Mouse (Mus musculus): ENCODE measurements around the gene Klhl31. TPM values are rescaled to one million over a fixed set of nuclear protein-coding genes. Genes with fewer than 3 reads are reported as not detected.

Gene Klhl31
- polyA plus RNA-seq, 1 experiment from 2014 or later, result 0.05 TPM

DNA sequence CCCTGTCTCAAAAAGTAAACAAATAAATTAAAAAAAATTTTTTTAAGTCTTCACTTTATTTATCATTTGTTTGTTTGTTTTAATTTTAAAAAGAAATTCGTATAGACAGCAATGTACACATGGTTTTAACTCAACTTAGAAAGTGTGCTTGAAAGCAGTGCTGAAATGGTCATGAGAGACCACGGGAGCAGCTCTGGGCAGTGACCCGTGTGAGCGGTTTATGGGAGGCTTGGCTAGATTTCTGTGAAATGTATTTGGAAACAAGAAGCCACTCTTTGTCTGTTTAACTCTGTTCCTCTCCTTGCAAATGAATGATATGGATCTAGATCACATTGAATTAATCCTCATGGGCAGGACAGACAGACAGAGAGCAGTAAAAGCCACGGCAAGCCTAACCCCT is 59.3 kb downstream of the Klhl31 start:
- no peak overlapping the region for H3K4me3 ChIP-seq (ENCODE audit: low read depth, low read length)
- H3K9me3 ChIP-seq (replicated peaks; ENCODE audit: control insufficient read depth, low read length), result no peaks in the 10 kb centered on the region
- DNase-seq (ENCODE audit: low spot score), result no peak
- no peaks in the 10 kb centered on the region for H3K36me3 ChIP-seq (ENCODE audit: control insufficient read depth, insufficient read depth, low read length)
- ATAC-seq, result no peak
- no peak overlapping the region for H3K27ac ChIP-seq (ENCODE audit: low read depth, low read length)
- H3K9ac ChIP-seq (ENCODE audit: low read length), result no peak overlapping the region
- no peak overlapping the region for H3K4me2 ChIP-seq (ENCODE audit: low read length)
- WGBS, result 86% methylated on average over 5 of the region's 5 CpGs
- H3K4me1 ChIP-seq (ENCODE audit: control insufficient read depth, insufficient read depth, low read length), result no peaks in the 10 kb centered on the region
- no peaks in the 10 kb centered on the region for H3K27me3 ChIP-seq (replicated peaks; ENCODE audit: control insufficient read depth, insufficient read depth, low read length)

DNA sequence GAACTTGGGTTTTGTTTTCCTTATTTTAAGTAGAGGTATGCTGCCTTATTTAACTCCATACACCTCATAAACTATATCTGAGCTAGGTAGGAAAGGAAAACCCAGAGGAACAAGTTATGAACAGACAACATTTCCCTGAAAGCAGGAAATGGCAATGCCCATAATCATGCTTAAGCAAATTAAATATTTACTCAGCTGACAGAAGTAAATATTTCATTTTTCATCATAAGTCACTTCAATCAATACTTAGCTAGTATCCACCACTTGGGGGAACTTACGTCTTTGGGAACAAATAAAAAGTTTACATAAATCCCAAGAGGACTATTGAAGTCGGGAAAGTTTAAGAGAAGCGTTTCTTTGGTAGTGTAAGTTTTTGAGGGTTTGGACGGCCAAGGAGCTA is 67.2 kb downstream of the Klhl31 start:
- Histone ChIP-seq H3K27me3 (replicated peaks; ENCODE audit: control insufficient read depth, insufficient read depth, low read length) (no peaks in the 10 kb centered on the region), H3K9me3 (replicated peaks; ENCODE audit: control insufficient read depth, low read length) (no peaks in the 10 kb centered on the region), H3K4me3 (ENCODE audit: low read depth, low read length) (no peak overlapping the region), H3K4me2 (ENCODE audit: low read length) (no peak overlapping the region), H3K27ac (ENCODE audit: low read depth, low read length) (no peak overlapping the region), H3K9ac (ENCODE audit: low read length) (no peak overlapping the region), H3K4me1 (ENCODE audit: control insufficient read depth, insufficient read depth, low read length) (no peaks in the 10 kb centered on the region), H3K36me3 (ENCODE audit: control insufficient read depth, insufficient read depth, low read length) (no peaks in the 10 kb centered on the region)
- 94% methylated on average over 4 of the region's 4 CpGs for WGBS
- ATAC-seq (no peak), DNase-seq (ENCODE audit: low spot score) (no peak)

DNA sequence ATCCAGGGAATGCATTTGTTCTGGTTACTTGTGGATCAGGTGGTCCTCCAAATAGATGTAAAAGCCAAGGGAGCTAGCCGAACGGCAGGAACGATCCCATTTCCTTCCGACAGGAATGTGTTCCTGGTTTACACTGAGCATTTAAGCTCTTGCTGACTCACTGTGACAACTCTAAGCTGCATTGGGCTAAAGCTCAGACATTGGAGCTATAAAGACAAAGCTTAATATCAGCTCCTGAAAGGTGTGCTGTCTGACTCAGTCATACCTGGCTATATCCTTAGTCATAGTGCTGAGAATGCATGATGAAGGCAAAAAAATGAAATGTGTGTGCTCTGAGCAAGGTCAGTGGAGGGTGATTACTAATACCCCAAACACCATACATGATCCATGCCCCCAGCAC is 67.8 kb downstream of the Klhl31 start:
- no peaks in the 10 kb centered on the region for H3K4me1 ChIP-seq (ENCODE audit: control insufficient read depth, insufficient read depth, low read length)
- H3K36me3 ChIP-seq (ENCODE audit: control insufficient read depth, insufficient read depth, low read length), result no peaks in the 10 kb centered on the region
- WGBS, result 83% methylated on average over 4 of the region's 4 CpGs
- no peaks in the 10 kb centered on the region for H3K27me3 ChIP-seq (replicated peaks; ENCODE audit: control insufficient read depth, insufficient read depth, low read length)
- no peaks in the 10 kb centered on the region for H3K9me3 ChIP-seq (replicated peaks; ENCODE audit: control insufficient read depth, low read length)
- DNase-seq (ENCODE audit: low spot score) (no peak), ATAC-seq (no peak)
- H3K4me2 ChIP-seq (ENCODE audit: low read length), result no peak overlapping the region
- H3K27ac ChIP-seq (ENCODE audit: low read depth, low read length), result no peak overlapping the region
- no peak overlapping the region for H3K4me3 ChIP-seq (ENCODE audit: low read depth, low read length)
- H3K9ac ChIP-seq (ENCODE audit: low read length), result no peak overlapping the region

DNA sequence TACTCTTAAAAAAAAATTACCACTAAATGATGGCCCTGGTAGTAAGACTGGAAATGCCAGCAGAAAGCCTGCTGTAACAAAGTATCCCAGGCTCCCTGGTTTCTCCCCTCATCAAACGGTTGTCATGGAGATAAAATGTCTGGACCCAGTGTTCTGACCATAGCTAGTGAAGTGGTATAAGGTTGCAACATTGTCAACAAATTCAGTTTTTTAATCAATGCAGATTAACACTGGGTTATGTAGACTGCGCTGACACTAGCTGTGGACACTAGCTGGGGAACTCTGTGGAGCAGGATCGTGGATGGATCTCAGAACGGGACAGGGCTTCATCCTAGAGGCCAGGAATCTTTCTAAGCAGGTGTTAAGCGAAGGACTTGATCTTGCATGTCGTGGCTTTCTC is 70.2 kb downstream of the Klhl31 start:
- Histone ChIP-seq H3K4me1 (ENCODE audit: control insufficient read depth, insufficient read depth, low read length) (no peaks in the 10 kb centered on the region), H3K27me3 (replicated peaks; ENCODE audit: control insufficient read depth, insufficient read depth, low read length) (no peaks in the 10 kb centered on the region), H3K9ac (ENCODE audit: low read length) (no peak overlapping the region), H3K9me3 (replicated peaks; ENCODE audit: control insufficient read depth, low read length) (no peaks in the 10 kb centered on the region), H3K27ac (ENCODE audit: low read depth, low read length) (no peak overlapping the region), H3K4me3 (ENCODE audit: low read depth, low read length) (no peak overlapping the region), H3K4me2 (ENCODE audit: low read length) (no peak overlapping the region), H3K36me3 (ENCODE audit: control insufficient read depth, insufficient read depth, low read length) (no peaks in the 10 kb centered on the region)
- DNase-seq (ENCODE audit: low spot score), result no peak
- WGBS, result 85% methylated on average over 6 of the region's 6 CpGs
- ATAC-seq, result no peak

DNA sequence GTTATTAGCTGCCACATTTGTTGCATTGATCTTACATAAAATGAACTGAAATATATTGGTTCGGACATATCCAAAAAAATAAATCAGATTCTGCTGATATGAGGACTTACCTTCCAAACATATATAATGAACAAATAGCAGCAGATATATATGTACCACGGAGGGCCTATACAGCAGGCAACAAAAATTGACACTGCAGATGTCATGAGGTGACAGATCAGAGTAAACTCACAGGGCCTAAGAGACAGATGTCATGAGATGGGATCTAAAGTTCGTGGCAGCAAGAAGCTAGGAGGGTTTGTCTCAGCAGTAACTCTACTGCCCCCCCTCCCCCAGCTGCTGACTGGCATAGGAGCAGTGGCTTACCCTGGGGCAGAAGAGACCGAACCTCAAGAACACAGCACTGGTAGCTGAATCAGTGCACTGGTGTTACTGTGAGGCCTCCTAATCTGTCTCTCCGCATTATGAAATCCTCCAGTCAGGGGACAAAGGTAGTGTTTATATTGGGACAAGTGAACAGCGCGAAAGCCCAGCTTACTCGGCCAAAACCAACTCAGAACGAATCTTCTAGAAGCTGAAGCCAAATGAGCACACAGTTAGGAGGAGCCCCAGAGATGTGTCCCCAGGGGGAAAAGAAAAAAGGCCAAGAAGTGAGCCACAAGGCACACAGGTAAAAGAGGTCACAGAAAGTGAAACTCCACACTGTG is 71.3 kb downstream of the Klhl31 start:
- Histone ChIP-seq H3K4me1 (ENCODE audit: control insufficient read depth, insufficient read depth, low read length) (no peaks in the 10 kb centered on the region), H3K9me3 (replicated peaks; ENCODE audit: control insufficient read depth, low read length) (no peaks in the 10 kb centered on the region), H3K27ac (ENCODE audit: low read depth, low read length) (no peak overlapping the region), H3K9ac (ENCODE audit: low read length) (no peak overlapping the region), H3K27me3 (replicated peaks; ENCODE audit: control insufficient read depth, insufficient read depth, low read length) (no peaks in the 10 kb centered on the region), H3K4me3 (ENCODE audit: low read depth, low read length) (no peak overlapping the region), H3K36me3 (ENCODE audit: control insufficient read depth, insufficient read depth, low read length) (no peaks in the 10 kb centered on the region), H3K4me2 (ENCODE audit: low read length) (no peak overlapping the region)
- ATAC-seq, result no peak
- 79% methylated on average over 9 of the region's 9 CpGs for WGBS
- DNase-seq (ENCODE audit: low spot score), result no peak

DNA sequence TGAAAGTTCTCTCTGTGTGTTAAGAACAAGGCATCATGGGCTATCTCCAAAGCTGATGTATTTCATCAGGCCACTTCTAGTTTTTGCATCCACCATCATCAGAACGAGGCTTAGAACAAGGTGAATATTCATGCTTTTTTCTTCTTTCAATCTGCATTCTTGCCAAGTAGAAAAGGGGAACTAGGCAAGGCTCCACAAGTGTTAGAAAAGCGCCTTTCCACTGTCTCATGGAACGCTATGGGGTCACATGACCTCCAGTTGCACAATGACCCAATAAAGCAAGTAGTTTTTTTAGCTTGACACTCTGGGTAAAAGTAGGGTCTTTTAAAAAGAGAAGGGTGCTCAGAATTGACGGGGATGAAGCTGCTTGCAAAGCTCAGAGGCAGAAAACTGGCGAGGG is 72.7 kb downstream of the Klhl31 start:
- no peak overlapping the region for H3K27ac ChIP-seq (ENCODE audit: low read depth, low read length)
- H3K4me1 ChIP-seq (ENCODE audit: control insufficient read depth, insufficient read depth, low read length), result no peaks in the 10 kb centered on the region
- H3K4me2 ChIP-seq (ENCODE audit: low read length), result no peak overlapping the region
- no peak overlapping the region for H3K4me3 ChIP-seq (ENCODE audit: low read depth, low read length)
- ATAC-seq (no peak), DNase-seq (ENCODE audit: low spot score) (no peak)
- H3K27me3 ChIP-seq (replicated peaks; ENCODE audit: control insufficient read depth, insufficient read depth, low read length), result no peaks in the 10 kb centered on the region
- H3K9ac ChIP-seq (ENCODE audit: low read length), result no peak overlapping the region
- no peaks in the 10 kb centered on the region for H3K9me3 ChIP-seq (replicated peaks; ENCODE audit: control insufficient read depth, low read length)
- no peaks in the 10 kb centered on the region for H3K36me3 ChIP-seq (ENCODE audit: control insufficient read depth, insufficient read depth, low read length)
- WGBS, result 68% methylated on average over 5 of the region's 5 CpGs

Other genes starting within 250 kb of the Klhl31 start
- gene Lrrc1, start 91.6 kb upstream of the Klhl31 start, polyA plus RNA-seq (2014; fragmentation: Nextera tagmentation; extraction: Ambion mirVana), result 8.2 and 10.6 TPM in 2 replicates
- gene Gclc, start 118.0 kb downstream of the Klhl31 start, polyA plus RNA-seq (2014; fragmentation: Nextera tagmentation; extraction: Ambion mirVana), result 17.2 and 20.3 TPM in 2 replicates

Measured in forebrain, embryonic 14.5 days (tissue).